Mouse (Mus musculus) midbrain, embryonic 14.5 days (tissue): ENCODE measurements at regions not wholly inside any gene's neighbourhood (a gene's known extent, or its start where the extent isn't known, plus 50 kb on each side); places are given as distances from the start of the nearest gene placed in this dataset.

Experiments used
- ATAC-seq: fragments of 200-750 bp; cut with Nextera tagmentation; 2 replicates; pipeline ENCODE4 v1.8.0; 2017; ENCODE audit warnings: moderate number of reproducible peaks, moderate library complexity; ENCODE audit not compliant: low FRiP score, low TSS enrichment
- DNase-seq: peaks from one replicate; pipeline ENCODE4 v3.0.0-alpha.2; 2015
- H3K27ac ChIP-seq: fragments of 300-500 bp; sonication (generic); replicated peaks from 2 replicates; pipeline ENCODE4 v1.5.1; 2014; ENCODE audit warnings: mild to moderate bottlenecking, low read depth, low read length, moderate library complexity
- H3K27me3 ChIP-seq: fragments of 300-500 bp; sonication (generic); 2 replicates; pipeline ENCODE4 v1.6.1; 2014; ENCODE audit warnings: low read length, control low read depth, mixed read lengths; ENCODE audit not compliant: control insufficient read depth, insufficient read depth
- H3K36me3 ChIP-seq: fragments of 300-500 bp; sonication (generic); 2 replicates; pipeline ENCODE4 v1.6.1; 2014; ENCODE audit warnings: low read length, control low read depth; ENCODE audit not compliant: control insufficient read depth, insufficient read depth
- H3K4me1 ChIP-seq: fragments of 300-500 bp; sonication (generic); 2 replicates; pipeline ENCODE4 v1.6.1; 2014; ENCODE audit warnings: mild to moderate bottlenecking, antibody characterized with exemption, low read length, control low read depth; ENCODE audit not compliant: control insufficient read depth, insufficient read depth
- H3K4me2 ChIP-seq: fragments of 300-500 bp; sonication (generic); 2 replicates; pipeline ENCODE4 v1.6.1; 2014; ENCODE audit warnings: mild to moderate bottlenecking, low read length, moderate library complexity
- H3K4me3 ChIP-seq: fragments of 300-500 bp; sonication (generic); replicated peaks from 2 replicates; pipeline ENCODE4 v1.5.1; 2014; ENCODE audit warnings: low read depth, low read length
- H3K9ac ChIP-seq: fragments of 300-500 bp; sonication (generic); replicated peaks from 2 replicates; pipeline ENCODE4 v1.6.1; 2014; ENCODE audit warnings: mild to moderate bottlenecking, low read length, moderate library complexity
- H3K9me3 ChIP-seq: fragments of 300-500 bp; sonication (generic); 2 replicates; pipeline ENCODE4 v1.6.1; 2016; ENCODE audit warnings: low read length, control low read depth, mixed read lengths; ENCODE audit not compliant: control insufficient read depth
- WGBS: fragments of 180-500 bp; shearing (Covaris S2); extraction: QIAGEN DNeasy Blood & Tissue Kit; methylation state at CpG from one replicate; pipeline ENCODE4 v1.1.7; 2014; 5-methylcytosine and 5-hydroxymethylcytosine counted together

GRCm38 (mm10) chr3:114463267-114463666, 432.9 kb downstream of the Col11a1 start:
- H3K9me3 ChIP-seq = no peaks in the 10 kb centered on the region
- H3K27ac ChIP-seq = no peak overlapping the region
- 0 out of 2 replicates have a peak, but pooled peaks cover 5% of the 10 kb centered on the region for H3K4me1 ChIP-seq
- peak; percentile 67 for DNase-seq
- H3K9ac ChIP-seq = no peak overlapping the region
- H3K27me3 ChIP-seq = no peaks in the 10 kb centered on the region
- H3K4me3 ChIP-seq = no peak overlapping the region
- H3K36me3 ChIP-seq = no peaks in the 10 kb centered on the region
- peak; percentile 44; the same call in 1 of the 2 replicates for ATAC-seq
- no peak overlapping the region for H3K4me2 ChIP-seq
- 23% methylated on average over 2 of the region's 2 CpGs for WGBS

- ATAC-seq (peak; percentile 77; the same call in 1 of the 2 replicates), DNase-seq (peak; percentile 62)
- Histone ChIP-seq H3K36me3 (no peaks in the 10 kb centered on the region), H3K27me3 (no peaks in the 10 kb centered on the region), H3K4me1 (0 out of 2 replicates have a peak, but pooled peaks cover 5% of the 10 kb centered on the region), H3K9me3 (no peaks in the 10 kb centered on the region), H3K4me2 (0 out of 2 replicates have a peak overlapping the region, but pooled peaks have one; percentile 8), H3K9ac (no peak overlapping the region), H3K4me3 (no peak overlapping the region), H3K27ac (peak overlapping the region; percentile 74)
- WGBS = 30% methylated on average over 5 of the region's 5 CpGs
Measured at GRCm38 (mm10) chr3:114463714-114464545, 433.6 kb downstream of the Col11a1 start.

DNA sequence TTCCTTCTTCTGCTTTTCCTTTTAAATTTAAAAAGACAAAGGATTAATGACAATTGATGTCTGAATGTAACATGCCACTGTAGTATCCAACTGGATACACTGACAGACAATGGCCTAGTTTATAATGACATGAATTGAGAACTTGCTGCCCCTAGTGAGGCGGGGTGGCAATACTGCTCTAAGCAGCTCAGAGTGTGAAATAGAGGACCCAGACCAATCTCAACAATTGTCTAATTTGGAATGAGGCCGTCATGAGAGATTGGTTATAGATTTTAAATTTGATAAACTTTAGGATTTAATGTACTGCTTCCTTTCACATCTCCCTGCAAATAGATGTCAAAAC, 434.2 kb downstream of the Col11a1 start:
- H3K4me2 ChIP-seq = no peak overlapping the region
- peak overlapping the region; percentile 74 for H3K27ac ChIP-seq
- ATAC-seq (no peak), DNase-seq (peak; percentile 19)
- no peak overlapping the region for H3K4me3 ChIP-seq
- H3K9me3 ChIP-seq = no peaks in the 10 kb centered on the region
- H3K27me3 ChIP-seq = no peaks in the 10 kb centered on the region
- H3K9ac ChIP-seq = no peak overlapping the region
- H3K36me3 ChIP-seq = no peaks in the 10 kb centered on the region
- 65% methylated on average over 2 of the region's 2 CpGs for WGBS
- H3K4me1 ChIP-seq = 0 out of 2 replicates have a peak, but pooled peaks cover 5% of the 10 kb centered on the region

DNA sequence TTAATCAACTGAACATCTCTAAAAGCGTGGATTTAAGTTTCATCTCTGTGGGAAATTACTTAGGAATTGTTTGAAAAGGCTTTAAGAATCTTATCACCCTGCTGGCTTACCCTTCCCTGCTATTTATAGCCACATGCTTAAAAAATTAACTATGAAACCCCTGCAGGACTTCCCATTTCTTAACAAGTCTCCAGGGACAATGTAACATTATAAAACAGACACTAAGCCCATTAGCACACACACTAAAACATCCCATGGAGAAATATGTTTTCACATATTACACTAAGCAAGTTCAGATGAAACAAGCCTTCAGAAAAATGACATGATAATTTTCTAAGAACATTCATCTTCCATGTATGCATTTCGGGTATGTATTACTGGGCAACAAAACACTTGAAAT, 420.0 kb upstream of the Olfm3 start:
- Histone ChIP-seq H3K9me3 (0 out of 2 replicates have a peak, but pooled peaks cover 3% of the 10 kb centered on the region), H3K27me3 (no peaks in the 10 kb centered on the region), H3K4me1 (no peaks in the 10 kb centered on the region), H3K4me2 (no peak overlapping the region), H3K36me3 (no peaks in the 10 kb centered on the region), H3K4me3 (no peak overlapping the region), H3K9ac (no peak overlapping the region), H3K27ac (no peak overlapping the region)
- ATAC-seq = no peak
- DNase-seq = peak; percentile 14
- 49% methylated on average over 2 of the region's 2 CpGs for WGBS

DNA sequence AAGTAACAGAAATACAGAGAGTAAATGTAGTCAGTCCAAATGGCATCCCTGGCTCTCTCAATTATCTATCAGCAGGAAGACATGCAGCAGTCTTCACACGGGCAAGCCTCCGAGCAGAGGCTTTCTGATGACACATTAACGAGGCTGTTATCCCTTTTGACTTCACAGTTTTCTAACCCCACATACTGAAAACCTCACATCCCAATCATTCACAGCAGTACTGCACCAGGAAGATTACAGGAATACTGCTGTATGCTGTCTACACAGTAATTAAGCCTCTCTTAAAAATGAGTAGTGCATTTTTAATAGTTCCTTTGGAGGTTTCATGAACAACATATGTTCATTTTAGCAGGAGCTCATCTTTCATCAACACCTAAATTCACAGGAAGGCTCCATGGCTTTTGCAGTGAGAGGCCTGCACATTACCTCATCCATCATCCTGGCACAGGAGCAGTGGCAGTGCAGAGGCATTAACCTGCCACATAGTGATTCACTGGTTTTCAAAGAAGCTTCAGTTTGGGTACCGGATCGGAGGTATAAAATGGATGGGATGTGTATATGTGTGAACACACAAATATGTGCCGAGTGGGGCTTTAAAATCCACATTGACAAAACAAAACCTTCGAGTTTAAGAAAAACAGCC, 396.1 kb upstream of the Olfm3 start:
- 70% methylated on average over 7 of the region's 7 CpGs for WGBS
- Histone ChIP-seq H3K27ac (0 out of 2 replicates have a peak overlapping the region, but pooled peaks have one; percentile 32), H3K4me1 (no peaks in the 10 kb centered on the region), H3K9ac (no peak overlapping the region), H3K9me3 (no peaks in the 10 kb centered on the region), H3K36me3 (no peaks in the 10 kb centered on the region), H3K4me3 (no peak overlapping the region), H3K27me3 (no peaks in the 10 kb centered on the region), H3K4me2 (no peak overlapping the region)
- ATAC-seq (no peak; the same call in 1 of the 2 replicates), DNase-seq (peak; percentile 23)

DNA sequence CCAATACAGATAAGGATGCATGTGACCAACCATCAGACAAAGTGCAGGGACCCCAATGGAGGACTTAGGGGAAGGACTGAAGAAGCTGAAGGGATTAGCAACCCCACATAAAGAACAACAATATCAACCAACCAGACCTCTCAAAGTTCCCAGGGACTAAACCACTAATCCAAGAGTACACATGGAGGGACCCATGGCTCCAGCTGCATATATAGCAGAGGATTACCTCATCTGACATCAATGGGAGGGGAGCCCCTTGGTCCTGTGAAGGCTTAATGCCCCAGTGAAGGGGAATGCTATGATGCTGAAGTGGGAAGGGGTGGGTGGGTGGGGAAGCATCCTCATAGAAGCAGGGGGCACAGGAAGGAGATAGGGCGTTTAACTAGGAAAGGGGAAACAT, 388.6 kb upstream of the Olfm3 start:
- Histone ChIP-seq H3K9ac (no peak overlapping the region), H3K4me3 (no peak overlapping the region), H3K36me3 (no peaks in the 10 kb centered on the region), H3K27ac (no peak overlapping the region), H3K4me2 (no peak overlapping the region), H3K9me3 (no peaks in the 10 kb centered on the region), H3K27me3 (no peaks in the 10 kb centered on the region), H3K4me1 (no peaks in the 10 kb centered on the region)
- WGBS = 67% methylated on average over 1 of the region's 1 CpGs
- DNase-seq (no peak), ATAC-seq (no peak)

DNA sequence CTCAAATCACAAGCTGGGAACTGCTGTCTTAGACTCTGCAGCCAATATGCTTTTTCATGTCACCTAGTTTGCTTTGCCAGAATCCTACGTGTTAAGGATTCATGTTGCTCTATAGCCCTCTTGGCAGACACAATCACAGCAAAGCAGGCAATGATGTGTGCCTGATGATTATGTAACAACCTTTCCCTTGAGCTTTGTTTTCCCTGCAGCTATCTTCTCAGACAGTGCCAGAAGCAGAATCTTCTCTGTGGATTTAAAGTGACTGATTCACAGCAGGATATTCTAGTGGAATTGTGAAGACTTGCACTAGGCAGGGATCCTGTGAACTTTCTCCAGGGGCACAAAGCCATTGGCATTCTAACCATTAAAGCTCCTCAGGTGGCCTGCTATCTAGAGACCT, 359.5 kb upstream of the Olfm3 start:
- H3K27me3 ChIP-seq = no peaks in the 10 kb centered on the region
- H3K4me3 ChIP-seq = no peak overlapping the region
- H3K4me2 ChIP-seq = no peak overlapping the region
- no peak overlapping the region for H3K27ac ChIP-seq
- ATAC-seq = no peak
- no peaks in the 10 kb centered on the region for H3K9me3 ChIP-seq
- no peak for DNase-seq
- H3K4me1 ChIP-seq = no peaks in the 10 kb centered on the region
- WGBS = 50% methylated on average over 1 of the region's 1 CpGs
- no peaks in the 10 kb centered on the region for H3K36me3 ChIP-seq
- H3K9ac ChIP-seq = no peak overlapping the region

DNA sequence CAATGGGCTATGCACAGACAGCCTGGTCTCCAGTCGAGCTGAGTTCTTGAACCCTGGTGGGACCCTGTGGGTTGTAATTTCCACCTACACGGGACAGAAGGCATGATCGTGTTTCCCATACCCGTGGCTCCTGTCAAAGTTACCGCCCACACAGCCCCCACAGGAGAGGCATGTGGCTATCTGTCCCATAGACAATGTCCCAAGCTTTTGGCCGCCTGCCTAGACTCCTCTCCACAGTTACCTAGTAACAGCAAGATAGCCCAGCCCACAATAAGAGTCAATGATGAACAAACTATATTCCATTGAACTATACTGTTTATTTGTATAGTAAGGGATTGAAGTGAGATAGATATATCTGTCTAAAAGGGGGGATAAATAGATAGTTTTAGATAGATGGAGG, 356.7 kb upstream of the Olfm3 start:
- Histone ChIP-seq H3K27me3 (no peaks in the 10 kb centered on the region), H3K36me3 (no peaks in the 10 kb centered on the region), H3K9me3 (no peaks in the 10 kb centered on the region), H3K4me1 (no peaks in the 10 kb centered on the region), H3K9ac (no peak overlapping the region), H3K4me2 (no peak overlapping the region), H3K27ac (no peak overlapping the region), H3K4me3 (no peak overlapping the region)
- 75% methylated on average over 6 of the region's 6 CpGs for WGBS
- DNase-seq = no peak
- ATAC-seq = no peak; the same call in 1 of the 2 replicates
